Mouse (Mus musculus): ENCODE measurements at regions not wholly inside any gene's neighbourhood (a gene's known extent, or its start where the extent isn't known, plus 50 kb on each side); places are given as distances from the start of the nearest gene placed in this dataset.

DNA sequence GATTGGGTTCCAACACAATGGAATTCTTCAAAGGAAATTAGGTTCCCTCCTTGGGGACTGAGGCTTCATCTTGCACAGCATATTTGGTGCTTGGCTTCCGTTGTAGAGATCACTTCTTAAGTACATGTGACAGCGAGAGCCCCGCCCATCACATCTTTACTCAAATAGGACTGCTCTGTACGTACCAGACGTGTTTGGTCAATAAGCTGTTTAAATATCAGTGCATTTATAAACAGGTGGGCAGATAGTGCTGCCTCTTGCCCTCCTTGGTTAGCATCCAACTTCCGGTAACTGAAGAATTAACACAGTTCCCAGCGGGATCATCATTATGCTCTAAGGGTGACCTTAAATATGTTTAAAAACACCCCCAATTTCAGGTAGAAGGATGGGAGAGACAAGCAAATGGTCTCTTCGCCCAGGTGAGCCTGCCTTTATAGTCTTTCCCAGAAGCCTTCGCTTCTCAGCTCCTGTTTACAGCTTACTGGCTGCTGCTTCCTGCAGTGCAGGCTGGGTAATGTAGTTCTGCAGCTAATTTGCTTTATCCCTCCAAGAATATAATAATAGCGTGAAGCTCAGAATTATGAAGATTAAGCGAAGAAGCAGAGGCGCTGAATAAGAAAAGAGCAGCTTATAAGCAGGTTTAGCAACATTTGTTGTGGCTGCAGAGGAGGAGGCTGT lies 242.1 kb downstream of the Foxo1 start:
- no peak for DNase-seq (ENCODE audit: low read depth, low spot score)

DNA sequence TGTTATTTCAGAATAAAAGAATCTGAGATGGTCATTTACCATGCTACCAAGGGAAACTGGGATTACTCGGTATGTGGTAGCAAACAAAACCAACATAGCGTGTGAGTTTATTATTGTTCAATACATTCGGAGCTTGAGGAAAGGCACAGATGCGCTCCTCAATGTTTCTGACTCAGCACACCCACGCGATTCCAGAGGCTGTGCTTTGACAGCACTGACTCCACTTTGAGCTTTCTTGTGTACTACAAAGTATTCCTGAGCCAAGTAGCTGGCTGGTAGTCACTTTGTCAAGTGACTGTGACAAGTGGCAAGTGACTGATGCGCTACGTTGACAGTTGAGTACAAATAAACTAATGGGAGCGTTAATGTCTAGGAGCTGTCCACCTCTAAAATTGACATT lies 235.8 kb downstream of the Foxo1 start:
- no peak for DNase-seq (ENCODE audit: low read depth, low spot score)

DNA sequence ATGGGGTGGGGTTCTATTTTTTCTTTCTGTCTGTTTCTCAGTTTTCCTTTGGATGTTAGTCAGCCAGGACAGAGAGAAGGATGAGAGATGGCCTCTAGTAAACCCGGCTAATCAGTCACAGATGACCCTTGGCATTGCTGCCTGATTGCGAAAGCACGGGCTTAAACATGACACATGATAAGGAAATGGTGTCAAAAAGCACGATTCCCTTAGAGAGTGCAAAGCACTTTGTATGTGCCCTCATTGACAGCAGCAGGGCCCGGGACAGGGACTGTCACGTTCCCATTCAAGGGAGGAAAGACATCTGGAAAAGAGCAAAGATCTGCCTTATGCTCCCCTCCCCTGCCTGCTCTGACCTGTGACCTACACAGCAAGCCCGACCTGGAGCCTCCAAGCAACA lies 234.1 kb downstream of the Foxo1 start:
- peak; percentile 82 for DNase-seq (ENCODE audit: low read depth, low spot score)

DNA sequence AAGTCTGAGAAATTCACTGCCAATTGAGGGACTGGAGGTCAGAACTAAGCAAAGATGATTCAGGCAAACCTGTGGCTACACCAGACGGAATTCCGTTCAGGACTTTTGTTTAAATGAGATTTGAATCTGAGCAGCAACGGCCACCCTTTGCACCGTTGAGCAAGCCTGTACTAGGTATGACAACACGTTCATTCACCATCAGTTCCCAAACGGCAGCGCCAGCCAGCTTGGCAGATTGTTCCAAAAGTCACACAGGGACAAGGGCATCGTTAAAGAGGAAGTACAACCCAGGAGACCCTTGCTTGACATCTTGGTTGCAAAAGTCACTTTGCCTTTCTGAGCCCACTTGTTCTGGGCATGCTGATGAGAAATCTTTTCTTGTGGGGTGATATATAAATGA lies 233.5 kb downstream of the Foxo1 start:
- DNase-seq (ENCODE audit: low read depth, low spot score), result no peak

DNA sequence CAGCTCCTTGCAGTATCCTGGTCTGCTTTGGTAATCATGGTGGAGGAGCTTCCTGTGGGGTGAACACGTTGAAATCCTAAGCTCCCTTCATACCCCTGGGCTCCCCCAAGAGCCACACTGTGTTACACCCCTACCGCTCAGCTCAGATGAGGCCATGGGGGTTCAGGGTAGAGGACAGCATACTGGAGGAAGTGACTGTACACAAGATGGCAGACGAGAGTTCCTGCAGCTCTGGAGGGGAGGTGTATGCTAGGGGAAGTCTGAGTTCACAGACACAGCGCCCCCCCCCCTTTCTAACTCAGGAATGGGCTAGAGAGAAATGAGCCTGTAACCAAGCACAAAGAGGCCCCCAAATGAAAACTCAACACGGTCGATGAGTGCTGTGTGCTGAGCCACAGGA lies 231.9 kb downstream of the Foxo1 start:
- DNase-seq (ENCODE audit: low read depth, low spot score), result no peak

DNA sequence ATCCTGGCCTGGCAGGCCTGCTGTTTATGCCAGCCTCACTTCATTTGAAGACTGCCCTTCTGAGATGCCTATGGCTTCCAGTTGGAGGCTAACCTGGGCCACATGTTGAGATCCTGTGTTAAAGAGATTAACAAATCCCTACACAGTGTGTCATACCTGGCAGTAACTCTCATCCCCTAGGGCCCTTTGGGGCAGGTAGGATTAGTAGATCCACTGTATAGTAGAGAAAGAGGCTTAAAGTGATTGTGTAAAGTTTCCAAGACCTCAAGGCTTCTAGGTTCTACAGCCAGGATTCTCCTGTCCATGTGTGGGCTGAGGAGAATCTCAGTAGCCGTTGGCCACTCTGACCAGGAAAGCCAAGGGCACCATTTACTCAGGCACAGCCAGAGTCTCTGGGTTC lies 231.4 kb downstream of the Foxo1 start:
- no peak for DNase-seq (ENCODE audit: low read depth, low spot score)

DNA sequence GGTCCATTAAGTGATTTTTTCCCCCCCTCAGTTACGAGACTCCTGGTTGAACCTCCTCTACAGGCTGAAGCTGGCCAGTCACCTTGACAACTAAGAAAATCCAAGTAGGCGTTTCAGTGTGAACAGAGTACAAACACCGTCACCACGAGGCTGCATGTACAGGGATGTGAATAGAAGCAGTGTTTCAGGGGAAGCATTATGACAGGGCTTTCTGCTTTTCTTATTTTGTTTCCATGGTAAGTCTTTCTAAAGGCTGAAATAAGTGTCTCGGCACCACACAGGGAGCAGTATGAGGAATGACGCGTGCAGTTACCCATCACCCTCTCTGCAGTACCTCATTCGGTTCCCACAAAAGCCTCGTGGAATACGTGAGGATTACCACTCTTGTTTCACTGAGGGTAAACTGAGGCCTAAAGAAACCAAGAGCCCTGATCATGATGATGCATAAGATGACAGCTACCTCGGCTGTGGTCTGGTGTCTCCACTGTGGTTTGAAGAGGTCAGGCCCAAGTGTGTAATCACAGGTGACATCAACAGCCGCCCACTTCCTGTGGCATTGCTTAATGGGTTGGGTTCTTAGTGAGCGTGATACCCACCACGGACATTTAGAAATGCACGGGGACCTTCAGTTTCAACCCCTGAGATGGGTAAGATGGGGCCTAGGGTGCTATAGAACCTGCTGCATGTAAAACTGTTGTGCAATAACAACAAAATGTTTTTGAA lies 230.5 kb downstream of the Foxo1 start:
- no peak for DNase-seq (ENCODE audit: low read depth, low spot score)

DNA sequence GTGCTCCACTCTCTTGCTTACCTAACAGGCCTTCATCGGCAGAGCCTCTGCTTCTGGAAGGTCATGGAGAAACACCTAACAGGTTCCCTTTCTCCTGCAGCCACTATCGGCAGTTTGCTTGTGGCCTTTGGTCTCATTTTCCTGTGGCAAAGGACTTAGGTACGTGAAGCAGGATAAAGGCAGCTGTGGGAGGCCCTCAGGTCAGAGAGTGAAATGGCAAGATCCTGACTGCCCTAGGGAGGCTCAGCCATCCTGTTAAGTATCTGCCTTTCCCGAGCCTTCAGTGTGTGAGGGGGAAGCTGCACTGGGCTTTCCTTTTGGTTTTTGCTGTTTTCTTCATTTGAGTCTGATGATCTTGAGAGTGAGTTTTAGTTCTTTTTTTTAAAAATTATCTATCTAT lies 228.8 kb downstream of the Foxo1 start:
- no peak for DNase-seq (ENCODE audit: low read depth, low spot score)

DNA sequence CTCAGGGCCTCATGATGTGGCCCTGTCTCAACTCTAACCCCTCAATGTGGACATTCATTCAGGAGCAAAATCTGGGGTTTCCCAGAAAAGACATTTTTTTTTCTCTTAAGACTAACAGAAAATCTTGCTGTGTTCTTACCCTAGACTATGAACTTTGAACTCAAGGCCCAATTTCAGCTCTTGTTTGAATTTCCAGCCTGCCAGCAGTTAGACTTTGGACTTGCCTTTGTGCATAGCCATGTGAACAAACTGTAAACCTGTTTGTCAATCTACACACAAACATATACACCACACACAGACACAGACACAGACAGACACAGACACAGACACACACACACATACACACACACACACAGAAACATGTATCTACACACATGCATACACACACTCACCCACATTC lies 227.3 kb downstream of the Foxo1 start:
- DNase-seq (ENCODE audit: low read depth, low spot score), result no peak

DNA sequence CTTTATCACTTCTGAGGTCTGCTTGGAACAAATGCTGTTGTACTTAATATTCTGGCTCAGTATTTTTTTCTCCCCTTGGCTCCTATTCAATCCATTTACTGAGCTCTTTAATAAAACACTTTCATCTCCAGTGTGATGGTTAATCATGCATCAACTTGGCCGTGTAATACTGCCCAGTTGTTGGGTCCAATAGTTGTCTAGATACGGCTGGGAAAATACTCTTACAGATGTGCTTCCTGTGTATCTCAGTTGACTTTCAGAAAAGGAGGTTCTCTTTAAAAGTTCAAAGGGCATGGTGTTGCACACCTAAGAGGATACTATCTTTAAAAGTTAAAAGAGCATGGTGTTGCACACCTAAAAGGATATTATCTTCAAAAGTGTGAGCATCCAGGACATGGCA lies 226.8 kb downstream of the Foxo1 start:
- DNase-seq (ENCODE audit: low read depth, low spot score), result no peak

DNA sequence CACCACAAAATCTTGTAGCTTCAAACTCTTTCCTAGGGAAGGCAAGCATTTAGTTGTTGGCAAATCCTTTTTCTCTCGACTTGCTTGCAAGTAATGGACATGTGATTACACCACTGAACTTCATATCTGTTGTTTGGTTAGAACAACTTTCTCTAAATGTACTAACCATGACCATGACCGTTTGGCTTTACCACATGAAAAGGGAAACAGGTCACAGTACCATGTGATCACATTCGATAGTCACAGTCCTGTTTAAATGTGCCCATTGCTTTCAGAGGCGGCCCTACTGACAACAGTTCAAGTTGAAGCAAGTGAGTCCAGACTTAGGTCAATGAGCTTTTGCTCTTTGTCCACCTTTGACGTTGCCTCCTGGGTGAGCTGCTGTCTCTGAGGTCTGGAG lies 211.1 kb downstream of the Foxo1 start:
- DNase-seq (ENCODE audit: low read depth, low spot score), result no peak

DNA sequence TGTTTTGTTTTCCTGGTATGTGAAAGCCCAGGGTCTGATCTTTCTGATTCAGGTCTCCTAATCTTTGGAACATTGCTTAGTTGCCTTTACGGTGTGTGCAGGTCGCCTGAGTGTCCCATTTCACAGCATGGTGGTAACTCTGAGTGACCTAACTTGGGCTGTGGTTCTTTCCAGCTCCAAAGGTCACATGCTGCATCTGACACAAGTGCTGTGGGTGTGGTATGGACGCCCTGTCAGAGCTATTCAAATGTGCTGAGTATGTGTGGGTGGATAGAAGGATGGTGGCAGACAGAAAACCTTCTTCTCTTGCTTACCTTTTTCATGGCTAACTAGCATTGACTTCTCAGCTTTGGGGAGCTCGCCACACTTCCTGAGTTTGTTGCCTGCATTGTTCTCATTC lies 201.8 kb downstream of the Foxo1 start:
- peak; percentile 16 for DNase-seq (ENCODE audit: low read depth, low spot score)

DNA sequence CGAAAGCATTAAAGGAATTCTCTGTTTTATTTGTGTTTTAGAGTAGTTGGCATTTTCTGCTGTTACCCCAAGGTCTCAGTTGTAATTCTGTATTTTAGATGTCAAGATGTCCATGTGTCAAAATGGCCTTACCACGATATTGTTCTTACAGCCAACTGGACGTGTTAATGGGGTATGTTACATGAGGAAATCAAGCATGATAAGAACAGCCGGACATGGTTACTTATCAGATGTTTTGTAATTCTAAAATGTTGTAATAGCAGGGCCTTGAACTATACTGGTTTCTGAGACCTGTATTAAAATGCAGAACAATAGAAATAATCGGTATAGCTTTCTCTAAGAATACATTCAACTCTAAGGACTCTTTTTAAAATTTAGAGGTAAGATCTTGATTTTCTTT lies 201.3 kb downstream of the Foxo1 start:
- no peak for DNase-seq (ENCODE audit: low read depth, low spot score)

DNA sequence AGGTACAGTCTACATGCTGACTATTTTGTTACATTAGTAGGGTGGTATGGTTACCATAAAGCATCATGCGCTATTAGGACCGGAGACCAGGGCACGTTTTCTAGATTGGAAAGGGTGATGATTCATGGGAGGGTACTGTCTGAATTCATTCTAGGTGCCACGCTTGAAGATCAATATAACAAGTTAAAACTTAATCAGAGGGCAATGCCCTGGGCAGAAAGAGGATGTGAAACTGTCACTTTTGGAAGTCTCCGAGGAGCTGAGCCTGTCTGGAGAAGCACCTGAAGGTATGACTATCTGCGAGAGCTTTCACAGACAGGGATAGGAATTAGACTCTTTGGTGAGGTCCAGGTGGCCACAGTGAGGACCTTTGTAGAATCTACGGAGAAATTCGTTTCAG lies 200.2 kb downstream of the Foxo1 start:
- no peak for DNase-seq (ENCODE audit: low read depth, low spot score)

DNA sequence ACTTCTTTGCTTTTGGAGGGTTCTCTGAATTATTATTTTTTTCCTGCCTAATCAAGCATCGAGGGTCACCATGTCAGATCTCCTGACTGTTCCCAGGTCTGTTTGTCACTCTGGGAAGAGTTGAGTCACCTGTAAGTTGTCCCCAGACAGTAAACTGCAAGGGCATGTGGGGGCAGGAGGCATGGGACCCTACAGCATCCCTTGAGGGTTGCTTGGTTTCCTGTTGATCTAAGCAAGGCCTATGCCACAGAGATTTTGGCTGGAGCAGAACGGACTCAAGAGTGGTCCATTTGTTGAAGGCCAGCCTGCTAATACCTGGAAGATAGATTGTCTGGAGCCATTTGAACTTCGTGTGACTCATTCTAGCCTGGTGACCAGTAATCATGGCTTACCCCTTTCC lies 199.7 kb downstream of the Foxo1 start:
- no peak for DNase-seq (ENCODE audit: low read depth, low spot score)

DNA sequence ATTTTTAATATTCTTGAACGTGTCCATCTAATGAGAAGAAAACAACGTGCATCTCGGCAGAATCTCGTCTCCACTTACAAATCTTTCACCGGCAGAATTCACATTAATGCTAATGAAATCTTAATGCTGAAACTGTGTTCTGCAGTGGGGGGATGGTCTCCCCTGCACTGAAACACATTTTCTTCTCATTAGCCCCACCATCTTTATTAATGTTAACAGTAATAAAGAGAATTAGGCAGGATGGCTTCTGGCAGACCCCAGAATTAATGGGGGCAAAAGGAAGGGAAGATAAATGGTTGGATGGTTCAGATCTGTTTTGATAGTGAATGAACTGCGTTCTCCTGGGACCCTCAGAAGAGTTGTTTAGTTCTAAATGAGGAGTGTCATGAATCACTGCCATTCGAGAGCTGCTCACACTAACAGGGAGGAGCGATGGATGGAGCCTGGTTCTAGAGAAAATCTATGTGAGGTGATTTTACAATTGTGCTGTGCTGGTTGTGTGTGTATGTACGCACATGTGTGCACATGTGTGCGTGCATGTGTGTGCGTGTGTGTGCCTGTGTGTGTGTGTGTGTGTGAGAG lies 198.9 kb downstream of the Foxo1 start:
- DNase-seq (ENCODE audit: low read depth, low spot score), result no peak

DNA sequence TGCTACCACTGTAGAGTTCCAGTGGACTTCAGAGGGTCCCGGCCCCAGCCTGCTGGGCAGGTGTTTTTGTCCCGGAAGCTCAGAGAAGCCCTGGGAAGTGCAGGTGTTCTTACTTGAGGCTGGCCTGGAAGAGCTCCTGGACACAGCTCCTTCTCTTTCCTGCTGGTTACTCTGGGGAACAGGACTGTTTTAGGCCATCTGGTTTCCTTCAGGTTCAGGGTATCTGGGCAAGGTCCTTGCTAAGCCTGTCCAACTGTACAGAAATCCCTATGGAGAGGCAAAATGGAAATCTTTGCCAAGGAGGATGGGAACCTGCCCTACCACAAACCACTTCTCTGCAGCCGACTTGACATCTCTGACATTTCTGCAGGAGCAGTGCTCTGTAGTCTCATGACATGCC lies 198.4 kb downstream of the Foxo1 start:
- no peak for DNase-seq (ENCODE audit: low read depth, low spot score)

DNA sequence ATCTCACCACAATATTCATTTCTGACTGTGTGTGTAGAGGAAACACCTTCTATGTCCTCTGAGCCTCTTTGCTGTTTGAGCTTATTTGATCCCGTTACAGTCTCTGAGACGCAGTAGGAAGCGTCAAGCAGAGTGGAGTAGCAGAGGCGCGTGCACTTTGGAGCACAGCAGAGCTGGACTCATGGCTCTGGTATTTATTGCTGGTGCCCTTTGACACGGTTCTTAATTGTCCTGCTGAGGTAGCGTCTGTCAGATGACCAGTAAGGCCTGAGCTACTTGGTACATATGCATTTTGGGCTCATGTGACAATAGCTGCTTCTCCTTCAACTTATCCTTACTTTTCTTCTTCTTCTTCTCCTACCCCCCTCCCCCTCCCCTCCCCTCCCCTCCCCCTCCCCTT lies 195.8 kb downstream of the Foxo1 start:
- peak; percentile 41 for DNase-seq (ENCODE audit: low read depth, low spot score)

DNA sequence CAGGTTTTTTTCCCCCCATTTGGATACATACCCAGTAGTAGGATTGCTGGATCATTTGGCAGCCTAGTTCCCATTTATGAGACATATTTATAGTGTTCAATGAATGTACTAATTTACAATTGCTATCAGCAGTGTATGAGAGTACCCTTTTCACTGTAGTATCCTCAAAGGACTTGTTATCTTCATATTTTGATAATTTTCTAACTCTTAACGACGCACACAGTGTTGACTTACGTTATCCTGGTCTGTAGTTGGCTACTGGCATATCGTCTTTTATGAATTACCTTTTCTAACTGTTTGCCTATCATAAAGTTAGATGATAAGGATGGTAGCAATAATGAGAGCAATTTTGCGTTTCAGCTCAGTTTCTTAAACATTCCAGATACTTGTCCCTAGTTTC lies 186.8 kb downstream of the Foxo1 start:
- DNase-seq (ENCODE audit: low read depth, low spot score), result no peak

DNA sequence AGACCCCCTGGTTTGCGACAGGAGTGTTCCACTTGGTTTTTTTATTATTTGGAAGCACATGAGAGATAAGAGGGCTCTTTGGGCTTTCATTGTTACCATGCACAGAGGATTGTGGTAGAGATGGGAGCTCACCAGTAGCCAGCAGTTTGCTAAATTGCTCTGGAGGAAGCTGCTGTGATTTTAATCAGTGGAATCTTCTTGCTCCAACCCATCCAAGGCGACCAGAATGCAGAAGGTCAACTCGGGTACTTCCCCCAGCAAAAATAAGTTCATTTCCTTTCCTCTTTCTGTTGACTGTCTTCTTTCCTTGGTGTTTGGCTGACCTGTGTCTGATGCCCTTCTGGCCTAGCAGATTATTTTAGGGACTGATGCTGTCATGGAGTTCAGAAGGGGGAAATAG lies 184.9 kb downstream of the Foxo1 start:
- no peak for DNase-seq (ENCODE audit: low read depth, low spot score)

DNA sequence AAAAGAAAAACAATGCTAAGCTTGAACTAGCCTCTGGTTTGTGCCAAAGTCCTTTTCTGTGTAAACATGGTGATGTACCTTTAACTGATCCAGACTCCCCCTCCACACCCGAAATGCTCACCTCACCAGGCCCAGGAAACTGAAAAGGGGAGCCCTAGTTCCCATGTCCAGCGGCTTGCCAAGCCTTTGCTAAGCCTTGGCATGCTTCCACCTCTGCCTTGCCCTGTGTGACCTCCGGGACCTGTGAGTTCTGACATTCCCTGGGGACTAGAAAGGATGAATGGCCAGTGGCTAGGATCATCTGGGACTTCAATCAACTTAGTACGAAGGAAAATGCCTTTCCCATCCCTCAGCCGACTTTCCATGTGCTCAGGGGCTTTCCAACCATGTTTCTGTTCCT lies 184.2 kb downstream of the Foxo1 start:
- DNase-seq (ENCODE audit: low read depth, low spot score), result peak; percentile 4

DNA sequence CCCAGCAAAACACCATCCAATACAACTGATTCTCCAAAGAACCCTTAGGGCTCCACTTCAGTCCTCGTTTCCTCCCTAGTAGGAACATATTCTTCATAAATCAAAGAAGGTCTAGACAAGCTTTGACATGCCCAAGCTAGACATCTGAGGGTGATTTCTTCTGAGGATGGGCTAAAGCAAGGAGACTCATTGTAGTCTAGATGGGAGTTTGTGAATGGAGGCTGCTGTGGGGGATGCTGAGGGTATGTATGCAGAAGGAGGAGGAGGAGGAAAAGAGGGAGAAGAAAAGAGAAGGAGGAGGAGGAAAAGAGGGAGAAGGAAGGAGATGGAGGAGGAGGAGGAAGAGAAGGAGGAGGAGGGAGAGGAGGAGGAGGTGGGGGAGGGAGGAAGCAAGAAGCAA lies 178.9 kb downstream of the Foxo1 start:
- DNase-seq (ENCODE audit: low read depth, low spot score), result no peak

DNA sequence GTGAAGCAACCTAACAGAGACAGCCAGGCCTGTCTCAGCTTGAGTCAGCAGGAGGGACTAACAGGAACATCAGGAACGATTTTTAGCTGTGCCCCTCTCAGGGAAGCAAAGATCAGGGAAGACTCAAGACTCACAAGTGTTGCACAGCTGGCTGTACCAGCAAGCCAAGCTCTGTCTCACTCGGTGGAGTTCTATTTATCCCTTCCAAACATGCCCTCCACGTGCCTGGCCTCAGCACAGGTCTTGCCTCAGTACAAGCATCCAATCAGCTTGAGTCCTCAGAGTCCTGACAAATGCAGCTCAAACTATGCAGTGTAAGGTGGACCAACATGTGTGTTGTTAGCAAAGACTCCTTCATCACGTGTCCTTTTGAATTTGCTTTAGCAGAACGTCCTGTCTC lies 178.4 kb downstream of the Foxo1 start:
- DNase-seq (ENCODE audit: low read depth, low spot score), result no peak
